Mouse (Mus musculus): ENCODE data around the gene Prkca. TPM values are rescaled to one million over a fixed set of nuclear protein-coding genes. Genes with fewer than 3 reads are reported as not detected.

The Prkca gene
- total RNA-seq, 2 experiments from 2014 or later = 3.2 to 6.7 TPM

DNA sequence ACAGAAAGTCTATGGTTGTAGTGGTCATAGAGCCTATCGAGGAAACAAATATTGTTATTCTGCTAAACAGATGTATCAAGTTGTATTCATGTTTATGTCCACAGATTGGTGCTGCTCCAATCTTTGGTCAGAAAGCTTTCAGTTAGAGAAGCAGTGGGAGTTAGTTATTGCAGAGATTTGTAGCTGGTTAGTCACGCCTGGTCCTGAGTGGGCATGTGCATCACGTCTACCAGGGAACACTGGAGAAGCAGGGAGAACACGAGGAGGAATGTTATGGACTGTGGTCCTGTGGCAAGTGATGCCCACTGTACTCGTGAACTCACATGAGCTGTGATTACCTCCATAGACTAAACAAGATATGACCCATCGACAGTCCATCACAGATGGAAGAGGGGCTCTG lies 153.4 kb downstream of the Prkca start:
- ATAC-seq (replicated peaks; ENCODE audit: low FRiP score, poor library complexity, severe bottlenecking) = no peak

DNA sequence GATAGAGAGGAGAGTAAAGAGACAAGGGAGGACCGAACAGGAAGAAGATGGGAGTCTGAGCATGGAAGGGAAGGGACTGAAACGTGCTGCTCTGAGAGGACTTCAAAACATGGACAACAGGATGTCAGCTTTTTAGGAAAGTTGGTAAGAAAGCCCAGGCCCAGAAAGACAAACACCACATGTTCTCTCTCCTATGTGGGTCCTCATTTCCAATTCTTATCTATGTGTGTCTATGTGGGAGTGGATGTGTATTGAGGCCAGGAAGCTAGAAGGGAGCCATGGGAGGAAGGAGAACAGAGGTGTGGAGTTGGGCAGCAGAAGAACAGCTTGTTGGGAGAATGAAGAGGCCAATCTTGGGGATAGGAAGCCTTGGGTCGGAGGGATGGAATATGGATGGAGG lies 154.4 kb downstream of the Prkca start:
- ATAC-seq (replicated peaks; ENCODE audit: low FRiP score, poor library complexity, severe bottlenecking) = no peak

GRCm38 (mm10) chr11:108182421-108182820 lies 161.3 kb downstream of the Prkca start:
- no peak for ATAC-seq (replicated peaks; ENCODE audit: low FRiP score, poor library complexity, severe bottlenecking)

DNA sequence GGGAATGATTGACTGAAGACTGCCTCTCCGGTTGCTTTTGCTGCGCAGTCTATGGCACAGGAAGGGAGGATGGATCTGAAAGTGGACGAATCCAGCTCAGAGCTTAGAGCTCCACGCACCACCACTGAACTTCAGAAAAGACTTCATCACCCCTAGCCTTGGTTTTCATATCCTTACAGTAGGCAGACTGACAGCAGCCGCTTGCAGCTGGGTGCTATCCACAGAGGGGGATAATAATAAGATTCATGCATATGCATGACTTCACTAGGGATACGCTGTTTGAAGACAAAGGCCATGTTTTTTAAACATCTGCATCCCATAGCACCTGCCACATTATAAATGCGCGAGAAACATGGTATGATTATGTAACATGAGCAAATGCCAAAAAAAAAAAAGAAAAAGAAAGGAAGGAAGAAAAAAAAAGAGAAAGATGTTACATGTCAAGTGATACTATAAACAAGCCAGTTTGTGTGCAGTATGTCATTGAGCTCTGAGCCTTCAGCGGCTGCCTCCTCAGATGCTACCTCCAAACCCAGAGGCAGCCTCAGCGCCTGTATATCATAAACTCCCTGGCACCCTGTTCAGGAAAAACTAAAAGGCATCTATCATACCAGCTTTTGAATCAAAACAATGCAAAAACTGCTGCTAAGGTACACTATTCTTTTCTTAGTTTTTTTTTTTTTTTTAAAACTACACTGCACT lies 162.6 kb downstream of the Prkca start:
- ATAC-seq (replicated peaks; ENCODE audit: low FRiP score, poor library complexity, severe bottlenecking) = no peak

DNA sequence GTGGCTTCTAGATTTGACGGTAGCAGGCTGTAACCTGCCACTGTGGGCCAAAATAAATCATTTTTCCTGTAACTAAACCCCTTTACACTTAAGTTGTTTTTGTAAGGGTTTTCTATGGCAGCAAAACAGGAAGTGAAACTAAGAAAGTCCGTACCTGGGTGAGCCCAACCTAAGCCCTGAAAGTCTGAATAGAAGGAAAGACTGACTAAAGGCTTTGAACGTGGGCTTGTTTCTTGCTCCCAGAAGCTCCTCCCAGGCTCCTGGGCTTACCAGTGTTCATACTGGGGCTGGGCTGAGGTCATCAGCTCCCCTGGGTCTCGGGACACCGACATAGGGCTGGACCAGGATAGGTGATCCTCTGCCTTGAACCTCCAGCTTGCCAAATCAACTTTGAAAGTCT lies 164.9 kb downstream of the Prkca start:
- no peak for ATAC-seq (replicated peaks; ENCODE audit: low FRiP score, poor library complexity, severe bottlenecking)

DNA sequence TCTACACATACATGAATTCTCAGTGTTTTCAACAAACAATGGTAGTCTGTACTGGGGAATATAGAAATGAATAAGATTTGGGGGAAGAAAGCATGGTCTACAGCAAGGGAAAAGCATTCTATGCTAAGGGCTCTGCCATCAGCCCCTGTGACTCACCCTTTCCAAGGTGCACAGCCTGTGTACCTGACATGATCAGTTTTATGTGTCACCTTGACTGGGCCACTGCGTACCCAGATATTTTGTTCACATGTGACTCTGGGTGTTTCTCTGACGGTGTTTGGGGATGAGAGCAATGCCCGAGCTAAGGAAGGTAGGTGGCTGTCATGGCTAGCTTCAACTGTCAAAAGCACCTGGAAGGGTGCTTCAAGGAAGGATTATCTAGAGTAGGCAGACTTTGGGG lies 165.5 kb downstream of the Prkca start:
- ATAC-seq (replicated peaks; ENCODE audit: low FRiP score, poor library complexity, severe bottlenecking) = no peak

- no peak for ATAC-seq (replicated peaks; ENCODE audit: low FRiP score, poor library complexity, severe bottlenecking)
Measured at GRCm38 (mm10) chr11:108176715-108177114, 167.0 kb downstream of the Prkca start.

DNA sequence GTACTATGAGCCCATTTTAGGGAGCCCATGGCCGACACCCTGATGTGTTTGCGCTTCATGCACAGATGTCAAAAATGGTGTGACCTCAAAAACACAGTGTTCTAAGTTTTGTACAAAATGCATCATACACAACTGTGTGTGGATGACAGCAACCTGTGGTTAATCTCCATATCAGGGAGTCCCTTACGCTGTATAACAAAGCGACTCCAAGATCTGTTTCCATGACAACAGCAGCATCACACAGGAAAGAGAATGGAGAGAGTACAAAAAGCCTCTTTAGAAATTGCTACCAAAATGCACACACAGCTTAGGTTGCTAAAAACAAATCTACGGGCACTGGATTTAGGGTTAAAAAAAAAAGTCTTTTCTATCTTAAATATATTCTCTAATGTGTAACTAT lies 171.8 kb downstream of the Prkca start:
- no peak for ATAC-seq (replicated peaks; ENCODE audit: low FRiP score, poor library complexity, severe bottlenecking)

DNA sequence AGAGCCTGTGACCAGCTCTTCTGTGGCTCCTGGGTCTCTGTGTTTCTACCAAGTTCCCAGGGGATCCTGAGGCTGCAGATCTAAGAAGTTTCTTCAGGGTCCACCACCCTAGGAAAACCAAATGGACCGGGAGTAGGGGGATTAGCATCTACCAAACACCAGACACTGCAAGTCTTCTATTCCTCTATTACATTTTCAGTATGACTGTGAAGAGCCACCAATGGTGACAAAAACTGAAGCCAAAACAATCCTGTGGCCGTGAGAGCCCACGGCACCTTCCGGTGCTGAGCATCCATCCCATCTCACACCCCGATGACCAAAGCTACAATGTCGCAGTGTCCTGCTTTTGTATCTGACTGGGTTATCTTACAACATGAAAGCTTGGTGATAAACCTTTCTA lies 172.5 kb downstream of the Prkca start:
- ATAC-seq (replicated peaks; ENCODE audit: low FRiP score, poor library complexity, severe bottlenecking) = no peak

- ATAC-seq (replicated peaks; ENCODE audit: low FRiP score, poor library complexity, severe bottlenecking) = no peak
Measured at GRCm38 (mm10) chr11:108170107-108170506, 173.6 kb downstream of the Prkca start.

DNA sequence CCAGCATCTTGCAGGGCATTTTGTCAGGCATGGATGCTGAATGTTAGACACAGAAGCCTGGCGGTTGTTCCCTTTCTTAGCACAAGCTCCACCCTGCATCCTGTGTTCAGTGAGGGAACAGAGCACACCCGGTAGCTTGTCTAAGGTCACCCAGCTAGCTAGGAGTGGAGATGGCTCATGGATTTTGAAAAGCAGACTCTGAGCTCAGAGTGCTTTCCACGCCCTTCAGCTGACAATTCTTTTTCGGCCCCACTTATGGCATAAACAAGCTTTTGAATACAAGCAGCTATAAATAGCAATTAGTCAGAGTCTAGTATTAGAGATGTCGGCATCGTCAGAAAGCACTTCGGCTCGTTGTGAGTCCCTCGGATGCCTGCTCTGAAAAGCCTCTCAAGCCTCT lies 178.0 kb downstream of the Prkca start:
- ATAC-seq (replicated peaks; ENCODE audit: low FRiP score, poor library complexity, severe bottlenecking) = no peak

DNA sequence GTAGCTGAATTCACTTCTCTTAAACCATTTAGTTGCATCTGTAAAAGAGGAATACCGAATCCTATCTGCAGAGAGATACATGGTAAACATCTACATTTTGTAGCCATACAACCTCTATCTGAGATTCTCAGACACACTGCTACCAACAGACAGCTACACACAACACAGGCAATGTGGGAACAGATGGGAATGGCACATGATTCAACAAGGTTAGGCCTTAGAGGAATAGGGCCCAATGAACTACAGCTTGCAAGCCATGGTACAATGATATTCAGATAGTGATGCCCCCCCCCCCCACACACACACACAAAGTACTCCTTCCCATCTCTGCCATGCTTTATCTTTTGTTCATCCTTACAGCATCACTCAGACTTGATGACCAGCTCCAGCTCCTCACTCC lies 181.1 kb downstream of the Prkca start:
- no peak for ATAC-seq (replicated peaks; ENCODE audit: low FRiP score, poor library complexity, severe bottlenecking)

GRCm38 (mm10) chr11:108162110-108162509 lies 181.6 kb downstream of the Prkca start:
- ATAC-seq (replicated peaks; ENCODE audit: low FRiP score, poor library complexity, severe bottlenecking) = no peak

- ATAC-seq (replicated peaks; ENCODE audit: low FRiP score, poor library complexity, severe bottlenecking) = no peak
Measured at GRCm38 (mm10) chr11:108160056-108160455, 183.7 kb downstream of the Prkca start.

DNA sequence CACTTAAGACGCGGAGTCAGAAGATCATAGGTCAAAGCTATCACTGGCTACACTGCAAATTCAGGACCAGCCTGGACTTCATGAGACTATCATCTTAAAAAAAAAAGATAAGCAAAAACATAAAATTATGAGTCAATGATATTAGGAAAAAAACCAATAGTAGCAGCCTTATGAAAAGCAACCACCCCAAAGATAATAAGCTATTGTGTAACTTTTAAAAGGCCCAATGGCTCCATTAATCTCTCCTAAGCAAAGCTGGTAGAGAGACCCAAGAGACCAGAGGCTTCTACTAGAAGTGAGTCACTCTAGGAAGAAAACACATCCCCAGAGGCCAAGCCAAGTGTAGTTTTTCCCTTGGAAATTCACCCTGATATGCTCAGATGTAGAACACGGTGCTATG lies 185.7 kb downstream of the Prkca start:
- ATAC-seq (replicated peaks; ENCODE audit: low FRiP score, poor library complexity, severe bottlenecking) = no peak

- no peak for ATAC-seq (replicated peaks; ENCODE audit: low FRiP score, poor library complexity, severe bottlenecking)
Measured at GRCm38 (mm10) chr11:108157074-108157473, 186.7 kb downstream of the Prkca start.

GRCm38 (mm10) chr11:108156107-108156506 lies 187.6 kb downstream of the Prkca start:
- ATAC-seq (replicated peaks; ENCODE audit: low FRiP score, poor library complexity, severe bottlenecking) = no peak

- ATAC-seq (replicated peaks; ENCODE audit: low FRiP score, poor library complexity, severe bottlenecking) = no peak
Measured at GRCm38 (mm10) chr11:108155088-108155580, 188.6 kb downstream of the Prkca start.

DNA sequence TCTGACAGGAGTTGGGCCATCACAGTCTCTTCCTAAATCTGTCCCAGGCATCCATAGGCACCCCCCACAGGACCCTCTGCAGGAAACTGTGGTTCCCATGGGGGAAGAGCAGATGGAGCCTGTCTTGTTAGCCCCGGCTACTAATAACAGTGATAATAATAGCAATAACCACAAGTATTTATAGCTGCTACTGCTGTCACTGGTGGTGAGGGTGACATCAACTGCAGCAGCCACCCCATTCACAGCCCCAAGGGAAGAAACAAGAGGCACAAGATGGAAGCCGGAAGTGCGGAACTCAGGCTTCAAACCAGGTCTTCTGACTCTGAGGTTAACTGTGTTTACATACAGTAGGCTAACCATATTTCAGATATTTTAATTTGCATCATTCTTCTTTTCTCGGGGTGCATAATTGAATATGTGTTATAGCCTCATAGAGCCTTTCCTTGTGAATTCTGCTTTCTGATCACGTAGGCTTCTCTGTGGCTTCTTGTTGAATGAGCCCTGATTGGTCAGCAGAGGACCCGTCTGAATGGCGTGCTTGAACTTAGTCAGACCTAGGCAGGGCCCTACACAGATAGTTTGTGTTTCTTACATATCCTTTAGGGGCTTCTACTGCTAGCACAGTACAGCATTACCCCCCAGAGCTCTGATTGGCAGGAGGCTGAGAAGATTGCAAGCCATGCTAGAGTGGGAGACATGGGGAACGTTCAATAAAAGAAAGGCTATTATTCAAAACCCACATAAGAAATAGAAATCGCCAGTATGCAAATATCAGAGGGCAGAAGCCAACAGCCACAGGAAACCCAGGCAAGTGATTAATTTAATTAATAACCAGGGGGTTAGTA lies 189.5 kb downstream of the Prkca start:
- ATAC-seq (replicated peaks; ENCODE audit: low FRiP score, poor library complexity, severe bottlenecking) = no peak

- ATAC-seq (replicated peaks; ENCODE audit: low FRiP score, poor library complexity, severe bottlenecking) = no peak
Measured at GRCm38 (mm10) chr11:108152591-108152990, 191.1 kb downstream of the Prkca start.

- no peak for ATAC-seq (replicated peaks; ENCODE audit: low FRiP score, poor library complexity, severe bottlenecking)
Measured at GRCm38 (mm10) chr11:108150410-108150809, 193.3 kb downstream of the Prkca start.

Data from erythroblast, adult 5-6 weeks (primary cell).